Mouse (Mus musculus): Measurements from ENCODE around the gene Myf6. TPM values are rescaled to one million over a fixed set of nuclear protein-coding genes. Genes with fewer than 3 reads are reported as not detected.

Gene Myf6
- polyA plus RNA-seq, 1 experiment from 2014 or later, result 5.9 TPM

DNA sequence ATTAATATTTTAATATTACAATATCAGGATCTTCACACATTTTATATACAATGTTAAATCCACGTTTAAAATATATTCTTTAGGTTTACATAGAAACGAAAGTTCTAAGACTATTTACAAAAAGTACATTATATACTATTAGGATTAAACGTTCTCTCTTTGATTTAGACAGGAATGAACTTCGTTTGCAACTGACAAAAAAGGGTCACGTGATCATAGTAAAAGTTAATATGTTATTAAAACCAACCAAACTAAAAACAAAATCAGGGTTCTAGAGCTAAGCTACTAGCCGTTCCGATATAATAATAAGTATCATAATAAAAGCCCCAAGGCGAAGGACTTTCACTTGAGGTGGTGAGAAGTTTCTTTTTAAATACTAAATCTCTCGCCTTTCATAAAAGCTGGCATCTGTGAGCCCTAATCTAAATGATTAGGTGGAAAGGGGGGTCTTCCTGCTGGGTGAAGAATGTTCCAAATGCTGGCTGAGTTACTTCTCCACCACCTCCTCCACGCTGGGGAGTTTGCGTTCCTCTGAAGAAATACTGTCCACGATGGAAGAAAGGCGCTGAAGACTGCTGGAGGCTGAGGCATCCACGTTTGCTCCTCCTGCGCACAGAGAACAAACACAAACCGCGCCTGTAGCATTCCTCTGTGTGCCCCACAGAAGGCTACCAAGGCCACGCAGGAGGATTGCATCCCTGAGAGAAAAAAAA is 1.5 kb downstream of the Myf6 start:
- Histone ChIP-seq H3K4me2 (peak overlapping the region; percentile 43), H3K9ac (no peak overlapping the region), H3K27ac (no peak overlapping the region), H3K9me3 (no peaks in the 10 kb centered on the region), H3K4me3 (peak overlapping the region; percentile 22), H3K27me3 (0 out of 2 replicates have a peak, but pooled peaks cover 3% of the 10 kb centered on the region), H3K36me3 (no peaks in the 10 kb centered on the region), H3K4me1 (peaks cover 9% of the 10 kb centered on the region)
- 28% methylated on average over 18 of the region's 18 CpGs for WGBS
- ATAC-seq (ENCODE audit: insufficient number of reproducible peaks, low FRiP score, low TSS enrichment, low read depth), result no peak

DNA sequence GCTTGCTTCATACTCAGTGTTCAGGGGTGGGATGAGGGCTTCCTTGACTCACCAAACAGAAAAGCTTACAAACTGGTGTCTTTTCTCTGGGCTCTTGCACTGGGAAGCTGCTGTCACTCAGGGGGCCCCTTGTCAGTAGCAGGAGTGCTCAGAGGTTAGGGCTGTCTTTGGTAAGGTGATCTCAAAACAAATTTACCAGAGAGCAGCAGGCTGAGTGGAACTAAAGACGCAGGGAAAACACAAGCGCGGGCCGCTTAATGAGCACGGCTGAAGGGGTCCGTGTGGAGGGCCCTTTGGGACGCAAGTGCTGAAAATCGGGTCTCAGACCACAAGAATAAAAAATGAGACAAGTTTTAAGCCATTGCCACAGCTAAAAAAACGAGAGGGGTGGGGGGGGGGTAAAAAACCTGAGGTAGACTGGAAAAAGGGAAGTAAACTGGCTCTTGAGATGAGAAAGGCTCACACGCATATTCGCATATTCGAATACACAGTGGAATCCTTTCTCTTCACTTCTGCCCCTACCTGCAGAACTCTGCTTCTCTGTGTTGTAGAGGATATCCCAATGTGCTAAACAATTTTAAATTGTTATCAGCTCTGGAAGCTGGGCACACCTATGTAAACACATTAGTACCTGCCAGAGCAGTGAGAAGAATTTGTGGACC is 5.8 kb downstream of the Myf6 start:
- H3K9ac ChIP-seq, result no peak overlapping the region
- no peaks in the 10 kb centered on the region for H3K9me3 ChIP-seq
- no peaks in the 10 kb centered on the region for H3K36me3 ChIP-seq
- no peak for ATAC-seq (ENCODE audit: insufficient number of reproducible peaks, low FRiP score, low TSS enrichment, low read depth)
- H3K4me1 ChIP-seq, result peaks cover 9% of the 10 kb centered on the region
- no peak overlapping the region for H3K4me2 ChIP-seq
- H3K27ac ChIP-seq, result no peak overlapping the region
- H3K27me3 ChIP-seq, result peaks cover 11% of the 10 kb centered on the region; the same call in 1 of the 2 replicates
- 30% methylated on average over 12 of the region's 12 CpGs for WGBS
- H3K4me3 ChIP-seq, result no peak overlapping the region

DNA sequence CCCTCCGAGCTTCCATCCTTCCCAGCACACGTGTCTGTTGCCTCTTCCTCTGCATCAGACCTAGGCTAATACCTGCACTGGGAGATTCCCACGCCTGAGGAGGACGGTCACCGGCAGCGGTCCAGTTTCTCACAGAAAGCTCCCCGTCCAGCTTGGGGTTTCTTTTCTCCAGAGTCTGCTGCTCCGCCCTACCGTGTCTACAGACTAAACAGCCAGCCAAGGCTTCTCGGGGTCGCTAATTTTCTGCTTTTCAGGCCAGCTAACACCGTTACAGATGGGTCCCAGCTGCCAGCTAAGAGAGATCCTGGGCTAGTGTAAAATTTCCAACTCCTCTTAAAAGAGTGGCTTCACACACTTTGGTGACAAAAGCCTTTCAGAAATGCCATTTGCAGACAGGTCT is 7.8 kb downstream of the Myf6 start:
- ATAC-seq (ENCODE audit: insufficient number of reproducible peaks, low FRiP score, low TSS enrichment, low read depth), result no peak
- Histone ChIP-seq H3K4me1 (peaks cover 3% of the 10 kb centered on the region; the same call in 1 of the 2 replicates), H3K4me3 (no peak overlapping the region), H3K36me3 (no peaks in the 10 kb centered on the region), H3K4me2 (no peak overlapping the region), H3K9ac (no peak overlapping the region), H3K27ac (0 out of 2 replicates have a peak overlapping the region, but pooled peaks have one; percentile 30), H3K9me3 (no peaks in the 10 kb centered on the region), H3K27me3 (peaks cover 11% of the 10 kb centered on the region; the same call in 1 of the 2 replicates)
- 48% methylated on average over 12 of the region's 12 CpGs for WGBS

DNA sequence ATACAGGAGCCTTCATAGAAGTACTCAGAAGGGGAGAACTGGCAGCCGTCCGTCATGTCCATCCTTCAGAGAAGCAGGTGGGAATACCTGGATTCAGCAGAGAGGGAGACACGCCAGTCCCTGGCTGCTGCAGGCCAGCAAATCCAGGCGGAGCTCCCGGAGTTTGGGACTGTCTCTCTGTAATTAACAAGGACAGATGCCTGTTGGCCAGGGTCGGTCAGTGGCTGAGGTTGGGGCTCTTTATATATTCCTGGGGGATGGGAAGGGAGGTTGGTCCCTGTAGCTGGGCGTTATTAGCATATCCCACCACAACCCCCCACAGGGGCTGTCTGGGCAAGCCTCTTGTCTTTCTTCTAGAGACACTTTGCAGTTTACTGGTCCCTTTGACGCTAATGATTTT is 8.7 kb downstream of the Myf6 start, which contains the start of gene Myf5:
Gene Myf5 (minus strand): TSS at position 265 of the 400 bp plus-strand sequence.
- WGBS, result 30% methylated on average over 8 of the region's 8 CpGs
- no peaks in the 10 kb centered on the region for H3K36me3 ChIP-seq
- H3K9me3 ChIP-seq, result no peaks in the 10 kb centered on the region
- H3K27ac ChIP-seq, result 0 out of 2 replicates have a peak within 1 kb of the TSS, but pooled peaks have one; percentile 30
- peaks cover 3% of the 10 kb centered on the region; the same call in 1 of the 2 replicates for H3K4me1 ChIP-seq
- H3K9ac ChIP-seq, result no peak within 1 kb of the TSS
- ATAC-seq (ENCODE audit: insufficient number of reproducible peaks, low FRiP score, low TSS enrichment, low read depth), result peak; percentile 52; the same call in 1 of the 2 replicates
- H3K4me3 ChIP-seq, result peak within 1 kb of the TSS; percentile 18
- H3K4me2 ChIP-seq, result no peak within 1 kb of the TSS
- peaks cover 11% of the 10 kb centered on the region; the same call in 1 of the 2 replicates for H3K27me3 ChIP-seq

DNA sequence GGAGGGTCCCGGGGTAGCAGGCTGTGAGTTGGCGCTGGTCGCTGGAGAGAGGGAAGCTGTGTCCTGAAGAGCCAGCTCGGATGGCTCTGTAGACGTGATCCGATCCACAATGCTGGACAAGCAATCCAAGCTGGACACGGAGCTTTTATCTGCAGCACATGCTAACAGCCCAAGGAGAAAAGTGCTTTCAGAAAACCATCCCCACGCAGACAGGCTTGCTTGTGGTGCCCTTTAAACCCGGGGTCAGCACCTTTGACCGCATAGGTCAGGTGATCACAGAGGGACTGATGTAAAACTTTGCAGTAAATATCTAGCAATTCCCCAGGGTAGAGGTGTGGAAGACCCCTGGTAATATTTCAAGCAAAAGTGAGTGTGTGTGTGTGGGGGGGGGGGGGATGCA is 10.5 kb downstream of the Myf6 start:
- Histone ChIP-seq H3K4me3 (peak overlapping the region; percentile 18), H3K27ac (no peak overlapping the region), H3K36me3 (no peaks in the 10 kb centered on the region), H3K4me2 (no peak overlapping the region), H3K9ac (no peak overlapping the region), H3K4me1 (peaks cover 3% of the 10 kb centered on the region; the same call in 1 of the 2 replicates), H3K27me3 (peaks cover 11% of the 10 kb centered on the region; the same call in 1 of the 2 replicates), H3K9me3 (no peaks in the 10 kb centered on the region)
- WGBS, result 55% methylated on average over 10 of the region's 10 CpGs
- no peak for ATAC-seq (ENCODE audit: insufficient number of reproducible peaks, low FRiP score, low TSS enrichment, low read depth)

DNA sequence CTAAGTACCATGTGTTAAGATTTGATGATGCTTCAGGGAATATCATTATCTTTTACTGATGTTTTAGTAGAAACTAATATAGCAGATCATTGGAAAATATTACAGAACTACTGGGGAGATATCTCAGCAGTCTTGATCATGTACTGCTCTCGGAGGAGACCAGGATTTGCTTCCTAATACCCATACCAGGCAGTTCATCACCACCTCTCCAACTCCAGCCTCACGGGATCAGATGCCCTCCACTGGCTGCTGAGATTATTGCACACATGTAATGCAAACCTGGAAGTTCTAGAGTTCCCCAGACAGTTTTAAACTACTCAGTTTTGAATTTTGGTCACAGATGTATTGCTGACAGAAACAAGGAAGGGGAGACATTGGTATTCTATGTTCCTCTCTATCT is 21.0 kb downstream of the Myf6 start:
- Histone ChIP-seq H3K27me3 (no peaks in the 10 kb centered on the region), H3K36me3 (no peaks in the 10 kb centered on the region), H3K4me3 (no peak overlapping the region), H3K4me2 (no peak overlapping the region), H3K9ac (no peak overlapping the region), H3K9me3 (no peaks in the 10 kb centered on the region), H3K27ac (no peak overlapping the region), H3K4me1 (no peaks in the 10 kb centered on the region)
- ATAC-seq (ENCODE audit: insufficient number of reproducible peaks, low FRiP score, low TSS enrichment, low read depth), result no peak
- WGBS, result 40% methylated on average over 2 of the region's 2 CpGs

DNA sequence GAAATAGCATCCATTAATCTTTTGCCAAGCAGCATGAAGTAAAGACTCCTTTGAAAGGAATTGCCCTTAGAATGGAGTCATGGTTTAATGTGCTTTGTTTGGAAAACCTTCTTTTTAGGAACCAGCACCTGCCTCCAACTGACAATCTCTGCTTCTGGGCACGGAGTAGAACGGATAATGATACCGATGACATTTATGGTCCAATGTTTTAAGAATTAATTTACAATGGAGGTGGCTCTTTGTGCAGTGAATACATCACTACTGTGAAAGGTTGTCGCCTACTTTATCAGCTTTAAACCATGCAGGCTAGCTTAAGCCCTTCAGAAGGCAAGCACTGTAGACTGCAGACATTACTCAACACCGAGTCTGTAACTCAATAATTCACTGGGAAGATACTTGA is 22.8 kb downstream of the Myf6 start:
- 82% methylated on average over 5 of the region's 5 CpGs for WGBS
- H3K9me3 ChIP-seq, result no peaks in the 10 kb centered on the region
- no peak overlapping the region for H3K27ac ChIP-seq
- no peak for ATAC-seq (ENCODE audit: insufficient number of reproducible peaks, low FRiP score, low TSS enrichment, low read depth)
- no peak overlapping the region for H3K4me2 ChIP-seq
- no peaks in the 10 kb centered on the region for H3K36me3 ChIP-seq
- H3K27me3 ChIP-seq, result no peaks in the 10 kb centered on the region
- H3K9ac ChIP-seq, result no peak overlapping the region
- no peaks in the 10 kb centered on the region for H3K4me1 ChIP-seq
- H3K4me3 ChIP-seq, result no peak overlapping the region

DNA sequence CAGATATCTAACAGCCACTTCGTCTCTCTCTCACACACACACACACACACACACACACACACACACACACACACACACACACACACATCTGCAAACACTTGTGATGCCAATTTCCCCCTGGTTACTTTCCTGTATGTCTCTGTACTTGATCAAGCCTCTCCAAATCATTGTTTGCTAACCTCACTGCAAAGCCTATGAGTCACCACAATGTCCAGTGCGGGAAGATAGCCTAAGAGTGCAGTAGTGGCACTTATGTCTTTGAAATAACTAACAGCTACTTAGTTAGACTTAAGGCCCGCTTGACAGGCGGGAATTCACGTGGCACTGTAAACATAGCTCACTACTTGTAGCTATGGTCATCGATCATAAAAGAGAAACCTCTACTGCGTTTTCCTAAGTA is 26.7 kb downstream of the Myf6 start:
- Histone ChIP-seq H3K36me3 (no peaks in the 10 kb centered on the region), H3K27me3 (no peaks in the 10 kb centered on the region), H3K4me3 (no peak overlapping the region), H3K4me1 (no peaks in the 10 kb centered on the region), H3K9ac (no peak overlapping the region), H3K9me3 (no peaks in the 10 kb centered on the region), H3K4me2 (no peak overlapping the region), H3K27ac (no peak overlapping the region)
- no peak for ATAC-seq (ENCODE audit: insufficient number of reproducible peaks, low FRiP score, low TSS enrichment, low read depth)
- WGBS, result 81% methylated on average over 7 of the region's 7 CpGs

DNA sequence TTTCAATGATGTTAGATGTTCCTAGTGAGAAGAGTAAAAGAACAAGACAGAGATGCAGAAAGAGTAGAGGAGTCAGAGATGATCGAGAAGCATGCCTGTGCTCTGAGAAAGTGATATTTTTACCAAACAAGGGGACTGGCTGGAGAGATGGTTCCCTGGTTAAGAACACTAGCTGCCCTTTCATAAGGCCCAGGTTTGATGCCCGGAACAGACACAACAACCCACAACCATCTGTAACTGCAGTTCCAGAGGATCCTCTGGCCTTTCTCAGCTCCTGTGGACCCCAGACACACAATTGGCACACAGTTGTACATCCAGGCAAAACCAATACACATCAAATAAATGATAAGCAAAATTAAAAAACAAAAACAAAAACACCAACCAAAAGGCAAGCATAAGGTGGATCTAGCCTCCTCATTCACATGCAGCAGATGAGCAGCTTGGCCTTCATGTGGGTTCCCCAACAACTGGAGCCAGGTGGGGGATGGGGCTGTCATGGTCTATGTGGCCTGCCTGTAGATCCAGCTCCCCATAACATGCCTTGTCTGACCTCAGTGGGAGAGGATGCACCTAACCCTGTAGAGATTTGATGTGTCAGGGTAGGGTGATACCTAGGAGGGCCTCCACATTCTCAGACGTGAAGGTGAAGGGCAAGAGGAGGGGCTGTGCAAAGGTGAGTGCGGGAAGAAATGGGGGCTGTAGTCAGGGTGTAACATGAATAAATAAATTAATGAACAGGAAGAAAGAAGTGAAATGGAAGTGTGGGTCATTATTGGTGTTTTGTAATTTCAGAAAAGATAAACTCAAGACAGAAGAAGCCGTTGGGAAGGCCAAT is 44.8 kb downstream of the Myf6 start:
- H3K4me1 ChIP-seq, result no peaks in the 10 kb centered on the region
- no peak for ATAC-seq (ENCODE audit: insufficient number of reproducible peaks, low FRiP score, low TSS enrichment, low read depth)
- no peaks in the 10 kb centered on the region for H3K36me3 ChIP-seq
- no peaks in the 10 kb centered on the region for H3K27me3 ChIP-seq
- no peak overlapping the region for H3K4me3 ChIP-seq
- no peaks in the 10 kb centered on the region for H3K9me3 ChIP-seq
- no peak overlapping the region for H3K4me2 ChIP-seq
- WGBS, result 88% methylated on average over 5 of the region's 5 CpGs
- H3K9ac ChIP-seq, result no peak overlapping the region
- H3K27ac ChIP-seq, result no peak overlapping the region

All from limb, embryonic 15.5 days (tissue).